Mouse (Mus musculus): ENCODE data around the gene E130218I03Rik.

E130218I03Rik gene

DNA sequence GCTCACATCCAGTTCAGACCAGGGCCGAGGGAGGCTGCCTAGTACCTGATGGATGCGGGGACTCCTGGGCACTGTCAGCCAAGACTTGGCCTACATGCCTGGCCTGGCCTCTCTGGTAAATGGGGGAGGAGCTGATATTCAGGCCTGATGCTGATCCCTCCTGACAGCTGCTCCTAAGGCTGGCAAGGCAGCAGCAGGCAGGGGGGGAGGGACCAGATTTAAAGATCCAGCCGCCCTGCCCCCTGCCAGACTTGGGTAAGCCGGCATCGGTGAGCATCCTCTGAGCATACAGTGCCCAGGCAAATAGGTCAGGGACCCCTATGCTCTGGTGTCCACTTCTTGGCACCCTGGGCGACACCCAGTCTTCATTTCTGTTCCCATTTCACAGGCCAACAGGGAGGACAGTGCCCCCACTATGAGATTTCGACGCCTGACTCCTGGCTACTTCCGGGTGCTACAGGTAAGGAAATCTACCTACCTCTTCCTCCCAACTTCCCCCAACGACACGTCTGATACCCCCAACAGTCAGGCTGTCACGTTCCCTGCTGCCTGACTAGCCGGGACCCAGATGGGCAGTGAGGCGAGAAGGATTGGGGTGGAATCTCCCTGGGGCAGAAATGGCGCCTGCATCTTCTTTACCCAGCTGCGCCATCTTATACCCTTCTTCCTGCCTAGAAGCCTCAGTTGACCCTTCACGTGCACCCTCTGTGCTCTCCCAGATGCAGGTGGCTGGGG lies at the start of gene E130218I03Rik:
Gene E130218I03Rik (plus strand): TSS at position 147 of the 735 bp plus-strand sequence.
- no peak for DNase-seq (ENCODE audit: low spot score)

DNA sequence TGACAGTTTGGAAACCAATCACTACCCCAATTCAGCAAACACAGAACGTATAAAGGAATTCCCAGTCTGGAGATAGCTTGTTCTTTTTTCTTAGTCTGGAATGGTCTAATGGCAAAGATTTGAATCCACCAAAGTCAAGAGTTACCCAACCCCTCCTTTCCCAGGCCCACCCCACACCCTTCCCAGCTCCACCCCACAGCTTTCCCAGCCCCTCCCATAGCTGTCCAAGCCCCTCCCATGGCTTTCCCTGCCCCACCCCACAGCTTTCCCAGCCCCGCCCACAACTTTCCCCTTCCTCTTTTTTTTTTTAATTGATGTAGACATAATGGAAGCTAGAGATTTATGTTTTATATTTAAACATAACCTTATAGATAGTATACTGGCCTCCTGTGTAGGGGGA lies 44.1 kb upstream of the E130218I03Rik start:
- no peak for DNase-seq (ENCODE audit: low spot score)

DNA sequence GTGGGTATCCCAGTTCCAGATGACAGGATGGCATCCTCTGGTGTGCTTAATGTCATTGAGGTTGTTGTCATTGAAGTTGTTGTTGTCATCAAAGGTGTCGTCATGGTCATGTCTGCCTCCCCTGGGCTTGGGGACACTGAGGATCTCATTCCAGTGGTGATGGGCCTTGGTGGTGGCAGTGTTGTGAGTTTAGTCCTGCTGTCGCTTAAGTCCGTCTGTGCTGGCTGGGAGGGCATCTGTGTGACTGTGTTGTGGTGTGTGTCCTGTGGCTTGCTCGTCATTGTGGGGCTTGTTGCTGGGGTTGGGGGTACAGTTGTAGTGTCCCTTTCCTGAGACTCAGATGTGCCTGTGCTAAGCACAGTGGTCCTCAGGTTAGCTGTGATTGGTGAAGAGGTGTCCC lies 40.6 kb upstream of the E130218I03Rik start, which contains the start of gene Gm7534:
Gene Gm7534 (minus strand): TSS at position 101 of the 400 bp plus-strand sequence.
- DNase-seq (ENCODE audit: low spot score), result no peak

DNA sequence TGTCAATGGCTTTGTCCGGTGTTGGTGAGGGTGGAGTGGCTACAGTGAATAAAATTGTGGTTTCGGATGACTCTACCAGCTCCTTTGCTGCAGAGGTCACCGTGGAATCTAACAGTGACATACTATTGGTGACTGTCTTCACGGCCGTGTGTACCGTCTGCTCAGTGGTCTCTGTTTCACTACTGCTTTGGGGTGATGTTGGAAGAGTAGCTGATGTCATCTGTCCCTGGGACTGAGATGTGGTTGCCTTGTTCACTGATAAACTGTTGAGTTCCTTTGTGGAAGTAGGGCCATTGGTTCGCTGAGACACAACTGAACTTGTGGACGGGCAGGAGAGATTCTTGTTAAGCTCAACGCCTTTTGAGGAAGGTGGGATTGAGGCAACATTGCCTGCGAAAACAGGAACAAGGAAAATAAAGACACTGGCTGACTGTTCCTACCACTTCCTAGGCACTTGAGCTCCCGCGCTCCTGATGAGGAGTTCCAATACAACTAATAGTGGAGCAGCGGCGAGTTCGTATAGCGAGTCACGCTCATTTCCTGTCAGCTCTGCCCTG lies 40.0 kb upstream of the E130218I03Rik start:
- no peak for DNase-seq (ENCODE audit: low spot score)

DNA sequence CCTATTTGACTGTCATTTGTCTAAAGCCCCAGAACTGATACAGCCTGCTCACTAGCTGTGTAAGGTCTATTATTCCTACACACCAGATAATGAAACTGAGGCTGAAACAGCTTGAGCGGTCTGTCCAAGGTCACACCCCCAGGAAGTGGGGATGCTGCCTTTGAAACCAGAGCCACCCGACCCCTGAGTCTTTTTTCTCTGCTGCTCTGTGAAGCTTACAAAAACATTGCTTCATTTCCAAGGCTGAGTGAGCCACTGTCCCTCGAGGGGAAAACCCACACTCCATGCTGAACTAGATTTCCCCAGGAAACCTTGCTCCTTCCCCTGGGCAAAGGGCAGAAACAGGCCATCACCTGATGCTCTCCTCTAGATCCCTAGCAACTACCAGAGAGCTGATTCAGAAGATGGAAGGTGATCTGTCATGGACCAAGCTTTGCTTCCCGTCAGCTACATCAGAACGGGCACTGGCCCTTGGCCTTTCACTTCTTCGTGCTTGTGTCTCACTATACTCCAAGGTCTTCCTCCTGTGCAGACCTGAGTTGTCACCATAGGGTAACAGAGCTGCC lies 36.9 kb upstream of the E130218I03Rik start:
- DNase-seq (ENCODE audit: low spot score), result no peak

DNA sequence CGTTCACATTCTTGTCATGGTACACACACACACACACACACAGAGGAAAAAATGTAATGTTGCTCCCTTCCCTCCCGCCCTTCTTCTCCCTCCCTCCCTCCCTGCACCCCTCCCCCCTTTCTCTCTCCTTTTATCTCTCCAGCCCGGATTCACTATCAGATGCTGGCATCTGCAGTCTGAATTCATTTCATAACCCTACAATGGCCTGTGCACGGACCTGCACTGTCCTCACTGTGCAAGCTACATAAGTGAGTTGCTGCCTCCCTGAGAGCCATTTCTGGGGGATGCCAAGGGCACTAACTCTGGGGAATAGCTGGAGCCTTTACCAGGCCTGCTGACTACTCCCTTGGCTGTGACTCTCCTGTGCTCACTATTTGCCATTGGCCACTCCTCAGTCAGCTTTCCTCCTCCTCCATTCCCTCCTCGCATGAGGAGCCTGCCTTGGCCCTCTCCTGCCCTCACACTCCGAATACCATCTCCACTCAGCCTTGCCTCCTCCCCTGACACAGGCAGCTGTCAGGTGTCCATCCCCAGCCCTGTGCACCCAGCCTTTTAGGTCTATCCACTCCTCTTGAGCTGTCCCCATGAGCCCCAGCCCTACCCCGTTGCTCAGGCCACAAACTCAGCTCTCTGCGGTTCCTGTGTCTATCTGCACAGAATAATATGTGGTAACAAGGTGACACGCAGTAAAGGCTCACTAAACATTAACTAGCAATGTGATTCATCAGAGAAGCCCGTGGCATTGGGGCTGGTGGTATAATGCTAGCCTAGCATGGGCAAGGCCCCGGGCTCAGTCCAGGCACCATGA lies 20.5 kb upstream of the E130218I03Rik start:
- no peak for DNase-seq (ENCODE audit: low spot score)

DNA sequence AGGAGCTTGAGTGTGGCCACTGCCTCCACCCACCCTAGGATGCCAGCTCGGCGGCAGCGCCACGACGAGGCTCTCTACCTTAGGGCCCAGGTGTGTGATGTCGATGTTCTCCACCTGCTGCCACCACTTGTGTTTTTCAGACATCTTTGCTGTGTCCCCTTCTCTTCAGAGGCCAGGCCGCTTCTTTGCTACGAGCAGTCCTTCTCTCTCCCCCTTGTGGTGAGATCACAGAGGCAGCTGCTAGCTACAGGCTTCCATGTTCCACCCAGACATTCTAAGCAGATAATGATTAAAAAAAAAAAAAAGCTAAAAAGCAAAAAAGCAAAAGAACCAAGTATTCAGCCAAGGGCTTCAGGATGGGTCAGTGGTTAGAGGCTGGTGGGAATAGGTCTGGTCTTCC lies 16.3 kb upstream of the E130218I03Rik start, which contains the start of gene Catsper4:
Gene Catsper4 (minus strand): TSS at position 190 of the 400 bp plus-strand sequence.
- no peak for DNase-seq (ENCODE audit: low spot score)

DNA sequence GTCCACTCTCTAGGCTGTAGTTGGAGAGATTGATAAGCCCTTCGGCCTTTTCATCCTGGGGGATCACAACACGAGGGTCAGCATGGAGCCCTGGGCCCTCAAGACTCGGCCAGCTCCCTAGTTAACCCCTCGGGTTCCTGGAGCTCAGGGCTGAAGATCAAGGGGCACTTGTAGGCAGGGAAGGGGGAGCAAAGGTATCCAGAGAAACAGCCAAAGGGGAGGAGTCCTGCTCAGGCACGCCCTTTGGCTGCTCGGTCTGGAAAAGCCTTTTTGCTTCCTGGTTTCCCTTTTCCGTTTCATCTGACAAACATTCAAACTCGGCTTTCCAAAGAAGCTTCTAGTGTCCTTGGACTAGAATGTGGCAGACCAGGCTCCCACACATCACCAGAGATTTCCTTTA lies 13.0 kb upstream of the E130218I03Rik start:
- DNase-seq (ENCODE audit: low spot score), result no peak

DNA sequence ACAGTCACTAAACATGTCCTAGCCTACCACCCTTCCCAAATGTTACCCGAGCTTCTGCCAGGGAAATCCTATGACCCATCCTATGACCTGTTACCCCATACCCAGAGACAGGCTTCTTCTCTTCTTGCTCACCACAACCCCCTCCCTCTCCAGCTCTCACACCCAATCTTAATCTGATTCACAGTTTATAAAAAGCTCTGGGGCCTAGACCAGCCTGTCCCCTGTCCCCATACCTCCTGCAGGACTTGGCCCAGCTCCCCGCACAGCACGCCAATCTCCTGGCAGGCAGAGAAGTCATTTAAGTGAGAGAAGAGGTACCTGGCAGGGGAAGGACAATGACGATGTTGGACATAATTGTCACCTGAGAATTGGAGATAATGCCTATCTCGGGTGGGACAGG lies 8.6 kb upstream of the E130218I03Rik start:
- DNase-seq (ENCODE audit: low spot score), result no peak

DNA sequence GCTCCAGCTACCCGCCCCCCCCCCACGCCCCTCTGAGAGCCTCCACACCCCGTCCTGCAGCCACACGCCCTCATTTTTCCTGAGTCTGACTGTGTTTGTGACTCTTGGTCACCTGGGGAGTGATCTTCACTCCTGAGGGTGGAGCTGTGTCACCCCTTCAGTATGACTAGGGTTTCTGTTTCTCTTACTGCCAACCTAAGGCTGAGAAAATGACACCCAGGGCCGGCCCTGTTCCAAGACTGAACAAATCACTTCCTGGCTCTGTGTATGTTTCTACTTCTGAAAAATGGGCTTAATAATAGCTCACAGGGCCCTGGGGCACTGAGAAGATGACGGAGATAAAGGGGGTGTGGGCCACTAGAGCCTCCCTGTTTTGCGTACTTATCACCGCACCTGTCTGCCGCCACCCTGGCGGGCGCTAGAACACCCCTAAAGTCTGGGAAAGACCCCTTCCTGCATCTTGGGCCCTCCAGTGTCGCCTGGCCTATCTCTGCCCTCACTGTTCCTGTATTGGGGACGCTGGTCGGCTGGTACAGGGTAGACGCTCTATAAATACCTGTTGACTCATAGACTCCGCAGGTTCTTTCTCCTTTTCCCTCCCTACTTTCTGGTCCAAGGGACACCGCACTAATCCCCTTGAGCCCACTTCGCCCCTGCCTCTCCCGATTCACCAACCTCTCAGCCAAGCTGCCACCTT lies 5.7 kb upstream of the E130218I03Rik start:
- no peak for DNase-seq (ENCODE audit: low spot score)

- DNase-seq (ENCODE audit: low spot score), result no peak
These were observed 5.2 kb upstream of the E130218I03Rik start, which contains the start of gene Cnksr1 for GRCm38 (mm10) chr4:134238279-134238651. Cnksr1 (minus strand) TSS chr4:134238399.

DNA sequence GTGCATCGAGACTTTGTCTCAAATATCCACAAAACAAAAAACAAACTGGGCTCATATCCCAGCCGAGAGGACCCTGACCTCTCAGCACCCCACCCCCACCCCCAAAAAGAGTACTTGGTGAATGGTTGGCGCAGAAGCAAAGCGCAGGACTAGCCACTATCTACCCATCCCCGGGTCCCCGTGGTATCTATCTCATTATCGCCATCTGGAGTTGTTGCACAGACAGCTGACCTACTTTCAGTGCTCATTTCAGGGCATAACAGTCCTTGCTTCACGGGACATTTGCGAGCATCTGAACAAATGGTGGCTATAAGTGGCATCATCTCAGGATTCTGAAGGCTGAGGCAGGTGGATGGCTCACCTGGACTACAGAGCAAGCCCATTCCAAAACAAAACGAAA lies 4.8 kb upstream of the E130218I03Rik start:
- DNase-seq (ENCODE audit: low spot score), result no peak

DNA sequence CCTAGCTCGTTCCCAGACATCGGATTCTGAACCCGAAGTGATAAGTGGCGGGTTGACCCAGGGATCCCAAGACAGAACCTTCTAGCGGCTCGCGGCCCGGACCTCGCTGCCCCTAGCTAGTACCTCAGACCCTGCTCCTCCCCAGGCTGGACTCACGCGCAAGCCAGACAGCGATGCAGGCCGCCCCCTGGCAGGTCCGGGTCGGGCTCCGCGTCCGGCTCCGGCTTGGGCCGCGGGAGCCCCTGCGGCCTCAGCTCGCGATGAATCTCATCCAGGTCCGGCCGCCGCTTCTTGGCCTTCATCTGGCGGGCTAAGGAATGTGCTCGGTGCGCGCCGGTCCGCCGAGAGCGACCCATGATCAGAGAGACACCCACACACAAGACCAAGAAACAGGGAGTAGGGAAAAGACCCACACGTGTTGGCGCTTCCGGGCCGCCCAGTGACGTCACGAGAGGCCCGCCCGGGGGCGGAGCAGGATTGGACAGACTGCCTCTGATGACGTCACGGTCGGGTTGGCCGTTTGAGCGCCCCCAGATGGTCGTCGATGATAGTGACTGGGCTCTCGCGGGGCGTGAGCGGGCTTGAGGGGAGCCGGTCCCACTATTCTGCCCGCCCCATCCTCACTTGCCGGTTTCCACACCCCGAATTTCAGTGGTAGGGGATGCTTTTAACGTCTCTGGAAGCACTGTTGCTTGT lies 1.8 kb downstream of the E130218I03Rik start, which contains the start of gene Zfp593:
Gene Zfp593 (minus strand): TSS at position 445 of the 696 bp plus-strand sequence.
- peak; percentile 90 for DNase-seq (ENCODE audit: low spot score)

- DNase-seq (ENCODE audit: low spot score), result no peak
These were observed 2.8 kb downstream of the E130218I03Rik start for GRCm38 (mm10) chr4:134246256-134246655.

- no peak for DNase-seq (ENCODE audit: low spot score)
These were observed 3.3 kb downstream of the E130218I03Rik start, which contains the start of gene Gm30191 for GRCm38 (mm10) chr4:134246719-134247258. Gm30191 (plus strand) TSS chr4:134246935.

DNA sequence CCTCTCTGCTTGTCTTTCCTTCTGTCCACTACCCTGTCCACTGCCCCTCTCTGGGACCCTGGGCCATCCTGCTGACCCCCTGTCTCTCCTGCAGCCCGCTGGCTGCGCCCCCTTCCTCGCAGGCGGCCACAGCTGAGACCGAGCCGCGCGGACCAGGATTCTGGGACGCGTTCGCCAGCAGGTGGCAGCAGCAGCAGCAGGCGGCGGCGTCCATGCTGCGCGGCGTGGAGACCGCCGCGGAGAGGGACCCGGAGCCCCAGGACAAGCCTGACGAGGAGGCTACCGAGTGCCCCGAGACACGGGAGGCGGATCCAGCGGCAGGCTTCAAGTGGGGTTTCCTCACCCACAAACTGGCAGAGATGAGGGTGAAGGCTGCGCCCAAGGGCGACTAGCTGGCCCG lies 6.2 kb downstream of the E130218I03Rik start:
- DNase-seq (ENCODE audit: low spot score), result no peak

- DNase-seq (ENCODE audit: low spot score), result no peak
These were observed 6.9 kb downstream of the E130218I03Rik start for GRCm38 (mm10) chr4:134250116-134250929.

- DNase-seq (ENCODE audit: low spot score), result no peak
These were observed 7.4 kb downstream of the E130218I03Rik start for GRCm38 (mm10) chr4:134250930-134251240.

- DNase-seq (ENCODE audit: low spot score), result no peak
These were observed 8.0 kb downstream of the E130218I03Rik start for GRCm38 (mm10) chr4:134251241-134252130.
